14 mouse cellular contexts compared by ENCODE assay signal in the genomic region with DNA sequence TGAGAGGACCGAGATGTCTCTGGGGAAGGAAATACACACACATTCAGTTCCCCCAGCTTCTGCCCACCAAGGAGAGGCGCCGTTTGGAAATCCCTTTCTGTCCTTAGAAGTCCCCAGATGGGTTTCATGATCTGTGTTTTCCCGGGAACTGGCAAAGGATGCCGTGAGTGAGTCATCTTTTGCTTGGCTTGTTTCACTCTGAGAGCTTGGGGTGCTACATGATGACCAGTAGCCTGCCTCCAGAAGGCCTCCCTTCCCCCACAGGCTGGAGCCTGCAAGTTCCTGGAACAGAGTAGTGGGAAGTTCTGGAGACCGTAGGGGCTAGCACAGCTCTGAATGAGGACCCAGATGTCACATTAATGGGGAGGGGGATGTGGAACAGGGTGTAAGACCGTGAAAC. TPM values are rescaled to one million over a fixed set of nuclear protein-coding genes. Genes with fewer than 3 reads are reported as not detected.
DNase-seq lines count a peak whose midpoint lies in the region; ATAC-seq lines count a peak whose summit lies in the region.
"Had no signal": no experiment of that assay in that cellular context is flagged by ENCODE, and none has a peak within 500 bp of the region (broad histone marks: within the 10 kb centered on the region; RNA-seq: fewer than 3 reads in every experiment).

No protein-coding gene starts in this region.

- no peak overlapping the region for H3K9ac ChIP-seq in lung, embryonic 16.5 days (ENCODE audit: low read length)
- H3K9ac ChIP-seq: embryonic facial prominence, embryonic 15.5 days; heart, embryonic 15.5 days had no signal

- no peaks in the 10 kb centered on the region for H3K27me3 ChIP-seq in lung, embryonic 16.5 days (ENCODE audit: control insufficient read depth, insufficient read depth, low read depth, low read length)
- H3K27me3 ChIP-seq: embryonic facial prominence, embryonic 15.5 days; heart, embryonic 15.5 days had no signal

- WGBS in lung, embryonic 16.5 days, result 68% methylated on average over 7 of the region's 7 CpGs

- H3K4me2 ChIP-seq in lung, embryonic 16.5 days (ENCODE audit: low read depth, low read length), result no peak overlapping the region
- H3K4me2 ChIP-seq: embryonic facial prominence, embryonic 15.5 days; heart, embryonic 15.5 days had no signal

- peaks cover 3% of the 10 kb centered on the region; the same call in 1 of the 2 replicates for H3K4me1 ChIP-seq in lung, embryonic 16.5 days (replicated peaks; ENCODE audit: control insufficient read depth, insufficient read depth, low read length)

- no peak overlapping the region for H3K4me3 ChIP-seq in lung, embryonic 16.5 days (ENCODE audit: low read length)
- H3K4me3 ChIP-seq: embryonic facial prominence, embryonic 15.5 days; heart, embryonic 15.5 days had no signal

- H3K9me3 ChIP-seq in lung, embryonic 16.5 days (ENCODE audit: control insufficient read depth, low read length), result no peaks in the 10 kb centered on the region
- H3K9me3 ChIP-seq: embryonic facial prominence, embryonic 15.5 days; heart, embryonic 15.5 days had no signal

- no peaks in the 10 kb centered on the region for H3K36me3 ChIP-seq in lung, embryonic 16.5 days (ENCODE audit: control insufficient read depth, insufficient read depth, low read length)
- H3K36me3 ChIP-seq: embryonic facial prominence, embryonic 15.5 days; heart, embryonic 15.5 days had no signal

- H3K27ac ChIP-seq in lung, embryonic 16.5 days (ENCODE audit: low read length), result no peak overlapping the region
- H3K27ac ChIP-seq: embryonic facial prominence, embryonic 15.5 days; heart, embryonic 15.5 days; kidney, postnatal 0 days; macrophage had no signal

- peak; percentile 66 for ATAC-seq in frontal cortex, adult (ENCODE audit: low TSS enrichment)
- peak; percentile 65 for ATAC-seq in lung, embryonic 16.5 days (ENCODE audit: low read depth)
- ATAC-seq in granulocyte monocyte progenitor cell, adult 5-6 weeks (replicated peaks; ENCODE audit: poor library complexity, severe bottlenecking), result no peak

- DNase-seq in frontal cortex, postnatal 10 days (ENCODE audit: low spot score in 2 of 2), result no peak
- peak; percentile 68 for DNase-seq in MN1 (ENCODE audit: low spot score)
- peak; percentile 59 for DNase-seq in gastrocnemius, postnatal 10 days
- DNase-seq in thymus, postnatal 25 days, result no peak
- DNase-seq in right cerebral cortex, postnatal 25 days, result no peak
- DNase-seq: cerebellum, adult 11 months; right cerebral cortex, postnatal 4 days had no signal

RNA-seq across cellular contexts. Expression of gene Src, which starts 10.6 kb away (rescaled TPM):
- total RNA-seq in gastrocnemius, postnatal 10 days (2021), result 10 to 100 TPM in 1 of 2 experiments, 1 to 10 TPM in 1; 6.8 to 11.2 TPM
- 20.9 and 21.1 TPM in 2 replicates for polyA plus RNA-seq in lung, embryonic 16.5 days (2015; fragmentation: Nextera tagmentation; extraction: Ambion mirVana)
- total RNA-seq in granulocyte monocyte progenitor cell, adult 5-6 weeks (2014; fragmentation: Nextera tagmentation), result 0.49 and 0.90 TPM in 2 replicates
- total RNA-seq in granulocyte monocyte progenitor cell, adult 5-6 weeks (2017), result 0.22 TPM in 1 of 2 replicates, not detected in the other

RNA-seq across cellular contexts. Expression of gene Manbal, which starts 40.2 kb away (rescaled TPM):
- total RNA-seq in gastrocnemius, postnatal 10 days (2021), result 10 to 100 TPM; 30.1 to 32.2 TPM
- polyA plus RNA-seq in lung, embryonic 16.5 days (2015; fragmentation: Nextera tagmentation; extraction: Ambion mirVana), result 85.3 and 86.3 TPM in 2 replicates
- 21.7 and 29.6 TPM in 2 replicates for total RNA-seq in granulocyte monocyte progenitor cell, adult 5-6 weeks (2014; fragmentation: Nextera tagmentation)
- 6.9 and 7.1 TPM in 2 replicates for total RNA-seq in granulocyte monocyte progenitor cell, adult 5-6 weeks (2017)

Comparison
In these comparisons a context has a peak if more than half of its experiments do, and no peak if none do; other contexts are left out.
1. DNase-seq: peak in MN1 (single experiment) and gastrocnemius, postnatal 10 days (single experiment); none in frontal cortex, postnatal 10 days (0 of 2), thymus, postnatal 25 days (single experiment) and right cerebral cortex, postnatal 25 days (single experiment).
2. RNA of gene Src, which starts 10.6 kb away (total RNA-seq): 6.8 to 11.2 TPM in gastrocnemius, postnatal 10 days; 0.22 to 0.90 TPM in granulocyte monocyte progenitor cell, adult 5-6 weeks; every median in the first group is over 4 times any median in the second.